Mouse (Mus musculus) embryo, embryonic 11 days (tissue): ENCODE results near the gene Supt20.
"Not testable (repeated sequence)": the region's sequence is repeated elsewhere in the genome, so short reads cannot be mapped to it uniquely, and the experiment has no call there.

ENCODE experiments used
- DNase-seq: peaks from one replicate; pipeline ENCODE4 v3.0.0-alpha.2; 2015

The Supt20 gene

GRCm38 (mm10) chr3:54692202-54693055 lies at the start of gene Supt20:
Gene Supt20, plus strand, starts transcription at chr3:54692807.
- DNase-seq: peak; percentile 98

DNA sequence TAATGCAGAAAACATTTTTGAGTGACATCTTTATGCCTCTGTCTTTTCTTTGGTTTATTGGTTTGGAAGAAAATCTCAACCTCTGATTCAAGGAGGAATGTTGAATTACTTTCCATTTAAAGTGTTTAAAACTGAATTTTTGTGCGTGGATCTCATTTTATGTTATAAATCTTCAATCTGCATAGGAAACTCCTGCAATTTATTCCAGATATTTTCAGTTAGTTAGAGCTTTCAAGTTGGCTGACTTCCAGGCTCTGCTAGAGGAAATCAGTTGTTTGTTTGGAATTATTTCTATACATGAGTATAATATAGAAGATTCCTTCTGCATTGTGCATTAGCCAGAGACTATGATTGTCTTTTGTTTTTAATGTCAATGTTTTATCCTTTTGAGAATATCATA lies 49.8 kb upstream of the Supt20 start:
- no peak for DNase-seq

GRCm38 (mm10) chr3:54647583-54647982 lies 45.0 kb upstream of the Supt20 start:
- DNase-seq: no peak

GRCm38 (mm10) chr3:54651576-54651975 lies 41.0 kb upstream of the Supt20 start:
- no peak for DNase-seq

GRCm38 (mm10) chr3:54654169-54654568 lies 38.4 kb upstream of the Supt20 start:
- no peak for DNase-seq

DNA sequence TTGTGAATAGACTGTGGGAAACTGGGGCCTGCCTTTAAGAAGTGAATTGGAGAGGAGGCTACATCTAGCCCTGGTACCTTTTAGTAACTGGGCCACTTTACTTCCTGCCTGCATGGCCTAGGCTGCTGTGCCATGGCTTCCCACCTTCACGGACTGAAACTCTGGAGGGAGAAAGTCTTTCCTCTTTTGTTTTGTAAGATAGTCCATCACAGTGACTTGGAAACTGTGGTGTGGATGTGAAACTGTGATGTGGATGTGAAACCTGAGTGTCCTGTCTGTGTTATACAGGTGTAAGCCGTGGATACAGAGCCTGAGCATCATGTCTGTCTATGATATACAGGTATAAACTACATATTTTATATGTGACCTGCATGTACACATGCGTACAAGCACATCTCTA lies 35.5 kb upstream of the Supt20 start:
- no peak for DNase-seq

DNA sequence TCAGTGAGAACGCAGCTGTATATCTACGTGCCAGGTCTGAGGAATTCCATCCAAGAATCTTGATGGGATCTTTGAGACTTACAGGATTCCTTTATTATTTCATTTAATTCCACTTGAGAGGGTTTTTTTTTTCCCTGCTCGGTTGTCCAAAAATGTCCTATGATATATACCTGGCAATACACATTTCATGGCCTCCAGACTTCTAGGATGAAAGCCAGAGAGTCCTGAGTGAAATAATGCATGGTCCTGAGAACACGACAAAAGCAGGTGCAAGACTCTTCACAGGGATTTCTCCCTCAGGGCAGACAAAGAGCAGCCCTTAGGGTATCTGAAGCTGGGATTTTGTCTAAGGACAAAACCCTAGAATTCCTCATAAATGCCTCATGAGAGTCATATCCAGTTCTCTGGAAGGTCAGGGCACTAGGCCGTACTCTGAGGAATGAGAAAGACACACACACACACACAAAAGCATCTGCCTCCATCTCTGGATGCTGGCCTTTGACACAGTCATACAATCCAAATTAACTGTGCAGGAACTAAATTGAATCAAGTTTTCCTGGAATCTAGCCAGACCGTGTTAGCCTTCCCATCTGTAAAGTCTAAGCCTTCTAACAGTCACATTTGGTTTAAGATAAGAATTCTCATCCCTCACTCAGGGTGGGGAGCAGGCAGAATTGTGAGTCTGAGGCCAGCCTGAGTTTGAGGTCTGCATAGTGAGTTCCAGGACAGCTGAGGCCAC lies 34.5 kb upstream of the Supt20 start:
- DNase-seq: no peak

DNA sequence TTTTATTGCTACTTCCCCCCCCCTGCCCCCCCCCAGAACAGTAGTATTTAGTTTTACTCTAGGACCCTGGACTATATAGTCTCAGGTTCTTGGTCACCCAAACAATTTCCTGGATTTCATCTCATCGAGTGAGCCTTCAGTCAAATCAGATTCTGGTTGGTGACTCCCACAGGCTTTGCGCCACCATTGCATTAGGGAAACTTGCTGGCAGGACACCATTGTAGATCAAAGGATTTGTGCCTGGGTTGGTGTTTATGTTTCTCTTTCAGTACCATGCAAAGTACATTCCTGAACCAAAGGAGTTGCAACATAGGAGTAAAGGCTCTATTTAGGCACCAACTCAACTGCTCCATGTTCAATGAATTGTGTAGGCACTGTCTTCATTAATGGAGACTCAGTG lies 32.9 kb upstream of the Supt20 start:
- no peak for DNase-seq

- no peak for DNase-seq
These were observed 30.2 kb upstream of the Supt20 start for GRCm38 (mm10) chr3:54662411-54662810.

GRCm38 (mm10) chr3:54668141-54668540 lies 24.5 kb upstream of the Supt20 start:
- no peak for DNase-seq

DNA sequence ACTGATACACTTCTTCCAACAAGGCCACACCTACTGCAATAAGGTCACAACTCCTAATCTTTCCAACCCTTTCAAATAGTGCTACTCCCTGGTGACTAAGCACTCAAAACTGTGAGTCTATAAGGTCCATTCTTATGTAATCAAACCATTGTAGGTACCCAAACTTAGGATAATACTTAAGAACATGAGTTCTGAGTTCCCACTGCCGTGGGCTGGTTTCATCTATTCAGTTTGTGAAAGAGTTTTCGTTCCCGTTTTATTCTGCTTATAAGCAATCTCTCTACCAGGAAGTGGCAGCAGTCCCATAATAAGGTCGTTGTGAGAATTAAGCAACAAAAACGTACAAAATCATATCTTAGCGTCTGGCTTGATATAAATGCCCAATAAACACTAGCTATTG lies 23.9 kb upstream of the Supt20 start:
- DNase-seq: no peak

DNA sequence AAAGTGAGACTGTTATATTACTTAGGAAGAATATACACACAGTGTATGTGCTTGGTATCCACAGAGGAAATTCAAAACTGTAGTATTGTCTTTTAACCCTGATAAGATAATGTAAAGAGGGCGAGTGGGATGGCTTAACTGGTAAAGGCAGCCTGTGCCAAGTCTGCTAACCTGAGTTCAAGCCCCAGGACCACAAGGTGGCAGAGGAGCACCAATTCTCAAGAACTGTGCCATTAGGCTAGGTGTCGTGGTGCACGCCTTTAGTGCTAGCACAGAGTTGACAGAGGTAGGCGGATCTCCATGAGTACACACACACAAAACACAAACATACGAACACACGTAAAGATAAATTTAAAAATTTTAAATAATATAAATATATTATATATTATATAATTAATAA lies 23.0 kb upstream of the Supt20 start:
- DNase-seq: no peak

DNA sequence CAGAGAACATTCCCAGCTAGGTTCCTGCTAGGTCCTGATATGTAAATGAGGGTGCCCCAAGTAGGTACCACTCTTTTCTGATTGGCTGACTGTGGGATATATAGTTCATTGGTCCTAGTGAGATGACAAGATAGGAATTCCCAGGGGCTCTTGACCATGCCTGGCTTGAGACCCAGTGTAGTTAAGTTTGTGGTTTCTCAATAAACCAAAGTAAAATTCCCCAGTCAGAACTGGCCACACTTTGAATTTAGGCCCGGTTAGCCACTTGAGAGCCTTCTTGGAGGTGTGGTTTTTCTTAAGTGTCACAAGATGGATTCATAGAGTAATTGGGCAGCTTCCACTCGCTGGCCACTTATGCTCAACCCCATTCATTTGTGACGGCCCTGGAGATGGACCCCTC lies 20.5 kb upstream of the Supt20 start:
- DNase-seq: no peak

DNA sequence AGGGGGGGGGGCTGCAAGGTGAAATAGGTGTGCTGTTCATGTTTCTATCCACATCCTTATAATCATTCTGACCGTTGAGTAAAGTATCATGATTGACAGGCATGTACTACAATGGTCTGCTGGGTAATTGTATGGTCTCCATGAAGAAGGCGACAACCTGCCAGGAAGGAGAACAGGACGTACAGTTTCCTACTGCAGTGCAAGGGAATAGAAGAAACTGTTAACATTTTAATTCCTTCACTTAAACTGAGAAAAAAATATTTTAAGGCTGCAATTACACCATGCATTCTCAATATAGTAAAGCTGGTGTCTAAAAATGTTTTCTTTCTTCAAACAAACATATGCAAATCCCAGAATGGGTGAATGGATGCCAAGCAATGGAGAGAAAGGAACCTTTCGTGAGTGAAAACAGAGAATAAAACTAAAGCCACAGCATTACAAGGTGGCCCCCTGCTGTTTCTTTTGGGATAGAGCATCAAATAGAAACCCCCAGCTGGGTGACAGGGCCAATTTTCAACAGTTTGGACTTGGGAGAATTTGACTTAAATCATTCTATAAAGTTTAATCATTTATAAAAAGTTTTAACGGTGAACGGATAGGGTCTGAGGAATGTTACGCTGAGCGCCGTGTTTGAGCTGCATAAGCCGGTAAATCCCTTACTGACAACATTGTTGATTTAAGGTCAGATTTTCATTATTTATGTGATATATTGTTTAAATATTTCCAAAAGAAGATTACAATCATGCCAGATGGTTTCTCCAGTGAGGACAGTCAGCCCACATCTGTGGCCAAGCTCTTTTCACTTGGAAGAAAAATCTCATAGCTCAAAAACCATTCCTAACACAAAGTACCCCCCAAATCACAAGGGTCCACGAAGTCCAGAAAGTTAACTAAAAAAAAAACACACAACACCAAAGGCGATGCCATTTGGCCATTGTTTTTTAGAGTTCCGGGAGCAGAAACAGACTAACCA lies 19.8 kb upstream of the Supt20 start:
- peak; percentile 82 for DNase-seq

- DNase-seq: no peak
These were observed 15.8 kb upstream of the Supt20 start for GRCm38 (mm10) chr3:54676818-54677217.

DNA sequence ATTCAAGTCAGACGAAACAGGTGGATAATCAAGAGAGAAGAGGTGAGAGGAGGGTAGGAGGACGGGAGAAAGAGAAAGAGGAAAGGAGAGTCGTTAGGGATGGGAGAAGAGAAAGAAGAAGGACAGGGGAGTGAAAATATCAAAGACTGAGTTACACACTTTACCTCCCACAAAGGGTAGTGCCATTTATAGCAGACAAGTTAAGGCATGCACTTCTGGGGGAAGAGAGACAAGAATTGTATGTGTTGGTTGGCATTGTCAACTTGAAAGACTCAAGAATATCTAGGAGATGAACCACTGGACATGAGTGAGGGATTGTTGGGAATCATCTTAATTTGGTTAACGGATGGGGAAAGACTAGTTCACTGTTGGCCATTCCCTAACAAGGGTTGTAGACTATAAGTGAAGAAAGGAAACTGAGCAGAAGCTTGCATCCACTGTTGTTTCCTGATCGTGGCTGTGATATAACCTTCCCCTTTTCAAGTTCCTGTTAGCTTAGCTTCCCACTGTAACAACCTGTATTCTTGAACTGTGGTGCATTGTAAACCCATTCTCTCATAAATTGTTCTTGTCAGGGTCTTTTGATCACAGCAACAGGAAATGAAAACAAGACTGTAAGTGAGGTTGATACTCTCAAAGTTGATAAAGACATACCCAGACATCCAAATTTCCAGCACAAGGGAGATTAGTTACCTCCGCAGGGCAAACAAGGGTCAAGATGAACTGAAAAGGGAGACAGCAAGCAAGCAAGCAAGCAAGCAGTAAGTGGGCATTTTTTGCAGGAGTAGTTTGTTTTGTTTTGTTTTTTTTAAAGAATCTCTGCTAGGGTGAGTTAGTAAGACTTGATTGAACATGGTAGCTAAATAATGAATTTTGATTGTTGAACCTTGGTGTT lies 11.1 kb upstream of the Supt20 start:
- no peak for DNase-seq

DNA sequence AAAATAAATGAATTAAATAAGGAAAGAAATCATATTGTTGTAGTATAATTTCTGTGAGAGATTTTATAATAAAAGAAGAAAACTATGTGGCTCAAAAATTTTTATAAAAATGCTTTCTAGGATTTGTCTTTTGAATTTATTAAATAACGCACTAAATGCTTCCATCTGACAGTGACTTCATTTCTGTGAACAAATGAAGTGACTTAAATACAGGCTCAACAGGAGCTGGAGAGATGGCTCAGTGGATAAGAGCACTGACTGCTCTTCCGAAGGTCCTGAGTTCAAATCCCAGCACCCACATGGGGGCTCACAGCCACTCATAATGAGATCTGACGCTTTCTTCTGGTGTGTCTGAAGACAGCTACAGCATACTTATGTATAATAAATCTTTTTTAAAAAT lies 7.4 kb upstream of the Supt20 start:
- no peak for DNase-seq

DNA sequence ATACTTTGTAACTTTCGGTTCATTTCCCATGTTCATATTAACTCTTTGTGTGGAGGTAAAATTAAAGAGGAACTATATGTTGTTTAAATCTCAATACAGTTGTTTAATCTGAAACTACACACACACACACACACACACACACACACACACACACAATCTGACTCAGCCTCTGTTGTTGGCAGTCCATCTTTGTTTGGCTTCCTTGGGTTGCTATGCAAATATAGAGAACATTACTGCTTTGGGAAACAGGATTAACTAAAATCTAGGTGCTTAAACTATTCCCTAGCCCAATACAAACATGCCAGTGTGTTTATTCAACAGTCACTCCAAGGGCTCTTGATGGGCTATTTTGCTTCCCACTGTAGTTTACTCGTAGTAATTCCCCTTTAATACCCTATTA lies 5.4 kb upstream of the Supt20 start:
- no peak for DNase-seq

GRCm38 (mm10) chr3:54689091-54689490 lies 3.5 kb upstream of the Supt20 start:
- peak; percentile 39 for DNase-seq

DNA sequence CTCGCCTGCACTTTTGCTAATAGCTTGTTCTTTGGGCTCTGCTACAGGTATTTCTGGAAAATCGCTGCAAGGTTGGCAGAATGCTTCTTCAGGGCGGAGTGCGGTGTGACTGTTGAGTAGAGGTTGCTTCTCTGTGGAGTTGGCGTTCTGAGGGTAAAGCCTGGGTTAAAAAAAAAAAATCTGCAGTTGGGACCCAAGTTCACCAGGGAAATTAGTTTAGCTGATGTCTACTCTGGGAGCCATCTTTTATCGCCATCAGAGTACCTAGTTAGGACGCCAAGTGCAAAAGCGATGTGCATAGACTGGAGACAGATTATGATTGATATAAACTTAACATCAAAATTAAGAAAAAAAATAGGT lies 429 bp downstream of the Supt20 start:
- DNase-seq: no peak

GRCm38 (mm10) chr3:54699759-54700301 lies 7.2 kb downstream of the Supt20 start:
- DNase-seq: no peak

- DNase-seq: not testable (repeated sequence)
These were observed 11.5 kb downstream of the Supt20 start for GRCm38 (mm10) chr3:54704106-54704505.
